Mouse (Mus musculus): ENCODE measurements around the gene Nol7. TPM values are rescaled to one million over a fixed set of nuclear protein-coding genes. Genes with fewer than 3 reads are reported as not detected.

The Nol7 gene
- 175 and 196 TPM in 2 replicates for polyA plus RNA-seq (2014; fragmentation: Nextera tagmentation; extraction: Ambion mirVana)

DNA sequence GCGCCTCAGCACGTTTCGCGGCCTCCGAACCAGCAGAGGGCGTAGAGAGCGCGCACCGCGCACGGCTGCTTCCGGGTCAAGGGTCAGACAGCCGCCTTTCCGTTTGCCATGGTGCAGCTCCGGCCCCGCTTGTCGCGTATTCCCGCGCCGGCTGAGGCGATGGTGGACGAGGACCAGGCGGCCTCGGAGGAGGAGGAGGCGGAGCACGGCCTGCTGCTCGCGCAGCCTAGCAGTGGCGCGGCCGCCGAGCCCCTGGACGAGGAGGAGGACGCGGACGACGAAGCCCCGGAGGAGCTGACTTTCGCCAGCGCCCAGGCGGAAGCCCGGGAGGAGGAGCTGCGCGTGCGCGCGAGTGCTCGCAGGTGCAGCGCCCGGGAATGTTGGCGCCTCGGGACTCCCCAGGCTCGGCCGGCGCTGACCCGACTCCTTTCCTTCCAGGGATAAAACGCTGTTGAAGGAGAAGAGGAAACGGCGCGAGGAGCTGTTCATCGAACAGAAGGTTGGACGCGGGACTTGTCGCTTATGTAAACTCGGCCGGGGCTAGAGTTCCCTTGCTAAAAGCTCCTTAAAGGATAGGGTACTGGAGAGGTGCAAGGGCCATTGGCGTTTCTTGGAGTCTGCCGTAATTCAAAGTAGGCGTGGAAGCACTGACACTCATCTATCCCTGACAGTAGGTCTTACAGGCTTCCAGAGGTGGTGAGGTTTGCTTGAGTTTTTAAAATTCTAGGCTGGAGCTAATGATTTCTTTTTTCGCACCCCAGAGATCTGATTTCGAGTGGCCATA lies at the start of gene Nol7:
TSS of gene Nol7 (plus strand) at position 94 of the 784 bp plus-strand sequence.
- Histone ChIP-seq H3K9ac (ENCODE audit: low read length) (peak within 1 kb of the TSS; percentile 85), H3K36me3 (ENCODE audit: control insufficient read depth, insufficient read depth, low read length) (peaks cover 36% of the 10 kb centered on the region), H3K27me3 (replicated peaks; ENCODE audit: control insufficient read depth, insufficient read depth, low read length) (no peaks in the 10 kb centered on the region), H3K4me3 (ENCODE audit: low read depth, low read length) (peak within 1 kb of the TSS; percentile 85), H3K27ac (ENCODE audit: low read depth, low read length) (peak within 1 kb of the TSS; percentile 94), H3K4me2 (ENCODE audit: low read length) (peak within 1 kb of the TSS; percentile 79), H3K9me3 (replicated peaks; ENCODE audit: control insufficient read depth, low read length) (no peaks in the 10 kb centered on the region), H3K4me1 (ENCODE audit: control insufficient read depth, insufficient read depth, low read length) (no peaks in the 10 kb centered on the region)
- peak; percentile 94 for ATAC-seq
- WGBS: 2% methylated on average over 72 of the region's 72 CpGs
- peak; percentile 95 for DNase-seq (ENCODE audit: low spot score)

DNA sequence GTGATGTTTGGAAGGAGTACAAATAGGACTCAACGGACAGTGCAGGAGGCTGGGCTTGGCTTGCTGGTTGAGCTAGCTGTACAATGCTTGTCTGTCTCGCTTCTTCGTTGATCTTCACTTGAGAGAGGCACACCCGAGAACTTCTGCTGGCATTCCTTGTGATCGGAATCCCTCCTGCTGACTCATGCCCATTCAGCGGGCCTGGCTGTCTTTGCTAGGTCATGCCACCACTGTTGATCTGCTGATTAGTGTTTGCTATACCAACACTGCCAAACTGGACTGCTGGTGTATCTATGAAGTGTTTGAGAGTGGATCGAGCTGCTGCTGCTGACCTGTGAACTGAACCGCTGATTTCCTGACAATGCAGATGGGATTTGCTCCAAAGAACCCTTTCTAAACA lies 48.8 kb upstream of the Nol7 start:
- 81% methylated on average over 8 of the region's 8 CpGs for WGBS
- Histone ChIP-seq H3K27ac (ENCODE audit: low read depth, low read length) (no peak overlapping the region), H3K9ac (ENCODE audit: low read length) (no peak overlapping the region), H3K36me3 (ENCODE audit: control insufficient read depth, insufficient read depth, low read length) (no peaks in the 10 kb centered on the region), H3K4me3 (ENCODE audit: low read depth, low read length) (no peak overlapping the region), H3K9me3 (replicated peaks; ENCODE audit: control insufficient read depth, low read length) (no peaks in the 10 kb centered on the region), H3K4me1 (ENCODE audit: control insufficient read depth, insufficient read depth, low read length) (no peaks in the 10 kb centered on the region), H3K27me3 (replicated peaks; ENCODE audit: control insufficient read depth, insufficient read depth, low read length) (no peaks in the 10 kb centered on the region), H3K4me2 (ENCODE audit: low read length) (no peak overlapping the region)
- DNase-seq (ENCODE audit: low spot score): no peak
- no peak for ATAC-seq

GRCm38 (mm10) chr13:43350489-43351169 lies 47.6 kb upstream of the Nol7 start:
- H3K4me3 ChIP-seq (ENCODE audit: low read depth, low read length): no peak overlapping the region
- H3K4me1 ChIP-seq (ENCODE audit: control insufficient read depth, insufficient read depth, low read length): no peaks in the 10 kb centered on the region
- H3K9ac ChIP-seq (ENCODE audit: low read length): no peak overlapping the region
- DNase-seq (ENCODE audit: low spot score) (no peak), ATAC-seq (no peak)
- no peak overlapping the region for H3K27ac ChIP-seq (ENCODE audit: low read depth, low read length)
- no peaks in the 10 kb centered on the region for H3K36me3 ChIP-seq (ENCODE audit: control insufficient read depth, insufficient read depth, low read length)
- no peaks in the 10 kb centered on the region for H3K9me3 ChIP-seq (replicated peaks; ENCODE audit: control insufficient read depth, low read length)
- 80% methylated on average over 9 of the region's 9 CpGs for WGBS
- H3K27me3 ChIP-seq (replicated peaks; ENCODE audit: control insufficient read depth, insufficient read depth, low read length): no peaks in the 10 kb centered on the region
- H3K4me2 ChIP-seq (ENCODE audit: low read length): no peak overlapping the region

DNA sequence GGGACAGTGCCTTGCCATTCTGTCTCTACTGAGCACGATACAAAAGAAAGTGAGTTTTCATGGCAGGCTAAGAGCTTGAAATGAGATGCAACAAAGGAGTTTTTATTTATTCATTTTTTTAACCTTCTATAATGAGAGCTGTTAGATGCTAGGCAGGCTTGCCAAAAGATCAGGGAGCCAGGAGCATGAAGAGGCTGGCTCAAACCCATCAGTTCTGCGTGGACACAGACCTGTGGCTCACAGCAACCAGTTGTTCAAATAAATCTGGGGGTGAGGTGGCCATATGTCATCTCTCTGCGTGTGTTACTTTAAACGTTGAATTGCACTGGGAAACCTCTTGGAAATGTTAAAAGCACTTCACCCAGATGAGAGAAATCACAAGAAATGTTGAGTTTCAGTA lies 44.8 kb upstream of the Nol7 start:
- no peaks in the 10 kb centered on the region for H3K27me3 ChIP-seq (replicated peaks; ENCODE audit: control insufficient read depth, insufficient read depth, low read length)
- H3K4me3 ChIP-seq (ENCODE audit: low read depth, low read length): no peak overlapping the region
- ATAC-seq (no peak), DNase-seq (ENCODE audit: low spot score) (no peak)
- H3K4me2 ChIP-seq (ENCODE audit: low read length): no peak overlapping the region
- H3K27ac ChIP-seq (ENCODE audit: low read depth, low read length): no peak overlapping the region
- H3K9ac ChIP-seq (ENCODE audit: low read length): no peak overlapping the region
- no peaks in the 10 kb centered on the region for H3K4me1 ChIP-seq (ENCODE audit: control insufficient read depth, insufficient read depth, low read length)
- H3K36me3 ChIP-seq (ENCODE audit: control insufficient read depth, insufficient read depth, low read length): no peaks in the 10 kb centered on the region
- WGBS: 63% methylated on average over 4 of the region's 4 CpGs
- no peaks in the 10 kb centered on the region for H3K9me3 ChIP-seq (replicated peaks; ENCODE audit: control insufficient read depth, low read length)

- Histone ChIP-seq H3K9me3 (replicated peaks; ENCODE audit: control insufficient read depth, low read length) (no peaks in the 10 kb centered on the region), H3K4me3 (ENCODE audit: low read depth, low read length) (no peak overlapping the region), H3K4me2 (ENCODE audit: low read length) (no peak overlapping the region), H3K4me1 (ENCODE audit: control insufficient read depth, insufficient read depth, low read length) (no peaks in the 10 kb centered on the region), H3K9ac (ENCODE audit: low read length) (no peak overlapping the region), H3K27ac (ENCODE audit: low read depth, low read length) (no peak overlapping the region), H3K27me3 (replicated peaks; ENCODE audit: control insufficient read depth, insufficient read depth, low read length) (no peaks in the 10 kb centered on the region), H3K36me3 (ENCODE audit: control insufficient read depth, insufficient read depth, low read length) (no peaks in the 10 kb centered on the region)
- no peak for DNase-seq (ENCODE audit: low spot score)
- WGBS: 87% methylated on average over 12 of the region's 12 CpGs
- ATAC-seq: no peak
Observed at GRCm38 (mm10) chr13:43354362-43354761, 43.8 kb upstream of the Nol7 start.

GRCm38 (mm10) chr13:43356346-43357125 lies 41.7 kb upstream of the Nol7 start:
- H3K9me3 ChIP-seq (replicated peaks; ENCODE audit: control insufficient read depth, low read length): no peaks in the 10 kb centered on the region
- DNase-seq (ENCODE audit: low spot score) (no peak), ATAC-seq (no peak)
- H3K9ac ChIP-seq (ENCODE audit: low read length): no peak overlapping the region
- no peak overlapping the region for H3K27ac ChIP-seq (ENCODE audit: low read depth, low read length)
- no peak overlapping the region for H3K4me3 ChIP-seq (ENCODE audit: low read depth, low read length)
- no peaks in the 10 kb centered on the region for H3K27me3 ChIP-seq (replicated peaks; ENCODE audit: control insufficient read depth, insufficient read depth, low read length)
- H3K4me2 ChIP-seq (ENCODE audit: low read length): no peak overlapping the region
- no peaks in the 10 kb centered on the region for H3K4me1 ChIP-seq (ENCODE audit: control insufficient read depth, insufficient read depth, low read length)
- H3K36me3 ChIP-seq (ENCODE audit: control insufficient read depth, insufficient read depth, low read length): no peaks in the 10 kb centered on the region
- WGBS: 88% methylated on average over 14 of the region's 14 CpGs

GRCm38 (mm10) chr13:43360534-43360933 lies 37.7 kb upstream of the Nol7 start:
- no peaks in the 10 kb centered on the region for H3K27me3 ChIP-seq (replicated peaks; ENCODE audit: control insufficient read depth, insufficient read depth, low read length)
- no peaks in the 10 kb centered on the region for H3K4me1 ChIP-seq (ENCODE audit: control insufficient read depth, insufficient read depth, low read length)
- ATAC-seq: no peak
- H3K36me3 ChIP-seq (ENCODE audit: control insufficient read depth, insufficient read depth, low read length): no peaks in the 10 kb centered on the region
- no peak overlapping the region for H3K27ac ChIP-seq (ENCODE audit: low read depth, low read length)
- H3K4me2 ChIP-seq (ENCODE audit: low read length): no peak overlapping the region
- DNase-seq (ENCODE audit: low spot score): no peak
- no peaks in the 10 kb centered on the region for H3K9me3 ChIP-seq (replicated peaks; ENCODE audit: control insufficient read depth, low read length)
- H3K4me3 ChIP-seq (ENCODE audit: low read depth, low read length): no peak overlapping the region
- H3K9ac ChIP-seq (ENCODE audit: low read length): no peak overlapping the region
- WGBS: 72% methylated on average over 6 of the region's 6 CpGs

- ATAC-seq (no peak), DNase-seq (ENCODE audit: low spot score) (no peak)
- H3K36me3 ChIP-seq (ENCODE audit: control insufficient read depth, insufficient read depth, low read length): no peaks in the 10 kb centered on the region
- no peak overlapping the region for H3K4me3 ChIP-seq (ENCODE audit: low read depth, low read length)
- 0 out of 2 replicates have a peak, but pooled peaks cover 4% of the 10 kb centered on the region for H3K4me1 ChIP-seq (ENCODE audit: control insufficient read depth, insufficient read depth, low read length)
- H3K9me3 ChIP-seq (replicated peaks; ENCODE audit: control insufficient read depth, low read length): no peaks in the 10 kb centered on the region
- H3K27me3 ChIP-seq (replicated peaks; ENCODE audit: control insufficient read depth, insufficient read depth, low read length): no peaks in the 10 kb centered on the region
- H3K4me2 ChIP-seq (ENCODE audit: low read length): no peak overlapping the region
- 86% methylated on average over 9 of the region's 9 CpGs for WGBS
- no peak overlapping the region for H3K27ac ChIP-seq (ENCODE audit: low read depth, low read length)
- H3K9ac ChIP-seq (ENCODE audit: low read length): no peak overlapping the region
Observed at GRCm38 (mm10) chr13:43362353-43362752, 35.8 kb upstream of the Nol7 start.

All from forebrain, embryonic 14.5 days (tissue).